Mouse (Mus musculus): ENCODE results near the gene Olfr103.

Gene Olfr103

DNA sequence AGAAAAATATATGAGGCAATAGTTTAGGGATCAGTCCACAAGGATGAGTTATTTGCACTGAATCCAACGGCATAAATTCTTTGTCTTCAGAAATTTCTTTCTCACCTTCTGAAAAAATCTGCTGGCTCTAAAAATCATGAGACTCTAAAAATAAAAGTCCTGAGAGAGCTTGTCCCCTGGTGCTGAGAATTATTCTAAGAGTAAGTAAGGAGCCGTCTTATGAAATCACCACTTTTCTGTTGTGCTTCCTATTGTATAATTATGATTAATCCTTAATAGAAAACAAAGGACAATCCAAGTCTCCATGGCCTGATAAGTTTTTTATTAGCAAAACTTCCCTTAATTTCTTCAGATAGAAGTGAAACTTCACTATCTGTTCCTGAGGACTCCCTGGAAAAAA is at the start of gene Olfr103:
Gene Olfr103 (minus strand): TSS at position 101 of the 400 bp plus-strand sequence.
- no peak for DNase-seq

DNA sequence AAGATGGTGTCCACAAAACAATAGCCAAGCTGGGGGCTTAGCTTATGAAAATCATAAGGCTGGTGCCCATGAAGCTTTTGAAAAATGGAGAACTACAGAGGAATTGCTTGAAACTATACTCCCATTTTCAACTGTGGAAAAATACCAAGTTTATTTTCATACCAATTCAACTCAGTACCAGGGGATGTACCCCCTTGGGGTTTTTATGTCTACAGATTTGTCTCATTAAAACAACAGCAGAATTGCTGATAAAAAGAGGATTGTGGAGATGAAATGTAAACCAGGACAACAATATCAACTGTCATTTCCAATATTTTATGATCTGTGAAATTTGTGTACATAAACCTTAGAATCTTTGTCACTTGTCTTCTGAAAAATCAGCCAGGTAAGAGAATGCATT is 39.2 kb upstream of the Olfr103 start, which contains the start of gene Olfr105-ps:
Gene Olfr105-ps (plus strand): TSS at position 301 of the 400 bp plus-strand sequence.
- no peak for DNase-seq

DNA sequence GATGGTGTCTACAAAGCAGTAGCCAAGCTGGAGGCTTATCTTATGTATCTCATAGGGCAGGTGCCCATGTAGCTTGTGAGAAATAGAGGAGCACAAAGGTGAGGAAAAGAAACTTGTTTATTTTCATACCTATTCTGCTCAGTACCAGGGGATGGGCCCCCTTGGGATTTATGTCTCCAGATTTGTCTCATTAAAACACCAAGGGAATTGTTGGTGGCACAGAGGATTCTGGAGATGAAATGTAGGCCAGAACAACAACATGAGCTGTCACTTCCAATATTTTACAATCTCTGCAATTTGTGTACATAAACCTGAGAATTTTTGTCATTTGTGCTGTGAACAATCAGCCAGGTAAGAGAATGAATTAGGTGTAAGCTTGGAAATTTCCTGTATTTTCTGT is 19.8 kb upstream of the Olfr103 start, which contains the start of gene Olfr104-ps:
Gene Olfr104-ps (plus strand): TSS at position 301 of the 400 bp plus-strand sequence.
- DNase-seq = no peak

DNA sequence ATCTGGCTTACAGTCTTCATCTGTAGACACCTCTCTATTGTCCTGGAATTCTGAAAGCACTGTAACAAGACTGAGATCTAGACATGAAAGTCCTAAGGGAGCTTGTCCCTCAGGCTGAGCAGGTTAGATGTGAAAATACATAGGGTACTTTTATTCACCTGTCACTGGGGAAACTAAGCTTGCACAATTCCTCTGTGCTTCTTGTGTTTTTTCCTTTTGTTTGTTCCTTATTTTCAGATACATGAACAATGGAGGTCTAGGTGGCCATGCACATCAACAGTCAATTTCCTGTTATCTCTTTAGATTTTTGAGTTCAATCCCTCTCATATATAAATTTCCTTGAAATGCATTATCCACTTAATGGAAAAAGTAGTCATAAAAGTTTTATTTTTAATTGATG is 22.5 kb downstream of the Olfr103 start, which contains the start of gene Olfr102:
Gene Olfr102 (minus strand): TSS at position 101 of the 400 bp plus-strand sequence.
- DNase-seq = no peak

DNA sequence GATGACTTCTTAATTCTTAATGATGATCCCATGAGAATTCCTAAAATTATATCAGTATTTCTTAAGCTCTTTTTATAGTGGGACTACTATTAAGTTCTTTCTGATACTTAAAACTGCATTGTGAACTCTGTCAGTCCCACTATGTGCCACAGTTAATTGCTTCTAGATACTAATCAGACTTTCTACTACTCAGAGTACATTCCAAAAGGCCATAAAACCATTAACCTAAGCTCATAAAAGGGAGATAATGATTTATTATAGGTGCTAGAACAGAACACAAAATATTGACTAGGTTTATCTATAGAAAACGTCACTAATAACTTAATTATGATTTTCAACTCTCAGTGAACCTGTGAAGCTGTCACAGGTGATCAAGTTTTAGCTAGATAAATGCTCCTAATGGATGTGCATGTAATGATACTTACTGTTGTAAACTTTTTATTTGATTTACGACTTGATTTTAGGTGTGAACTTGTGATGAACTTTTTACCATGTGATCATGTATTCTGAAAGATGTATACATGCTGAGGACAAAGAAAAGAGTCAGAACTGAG is 29.3 kb downstream of the Olfr103 start:
- DNase-seq = no peak

DNA sequence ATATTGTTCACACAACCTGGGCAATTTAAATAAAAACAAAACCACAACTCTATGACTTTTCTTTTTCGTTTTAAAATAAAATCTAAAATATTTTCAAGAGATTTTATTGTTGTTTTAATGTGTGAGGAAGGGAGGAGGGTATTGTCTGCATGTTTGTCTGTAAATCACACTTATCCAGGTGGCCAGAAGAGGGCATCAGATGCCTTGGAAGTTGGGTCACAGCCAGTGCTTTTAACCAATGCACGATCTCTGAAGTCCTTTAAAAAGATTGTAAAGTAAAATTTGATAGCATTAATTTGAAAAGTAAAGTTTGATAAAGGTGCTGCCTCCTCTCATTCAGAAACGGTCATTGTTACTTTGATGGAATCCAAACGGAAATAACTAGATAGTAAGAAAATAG is 31.0 kb downstream of the Olfr103 start:
- no peak for DNase-seq

DNA sequence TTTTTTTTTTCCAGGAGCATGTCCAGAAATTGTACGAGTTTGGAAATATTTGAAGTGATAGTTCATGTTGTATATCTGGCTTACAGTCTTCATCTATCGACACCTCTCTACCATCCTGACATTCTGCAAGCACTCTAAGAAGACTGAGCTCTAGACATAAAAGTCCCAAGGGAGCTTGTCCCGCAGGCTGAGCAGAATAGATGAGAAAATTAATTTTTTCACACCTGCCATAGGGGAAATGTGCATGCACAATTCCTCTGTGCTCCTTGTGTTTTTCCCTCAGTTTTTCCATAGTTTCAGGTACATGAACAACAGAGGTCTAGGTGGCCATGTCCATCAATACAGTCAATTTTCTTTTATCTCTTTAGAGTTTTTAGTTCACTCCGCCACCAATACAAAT is 35.3 kb downstream of the Olfr103 start, which contains the start of gene Olfr101:
Gene Olfr101 (minus strand): TSS at position 101 of the 400 bp plus-strand sequence.
- no peak for DNase-seq

Measured in kidney, adult 11 months (tissue).